Mouse (Mus musculus): ENCODE measurements around the gene Pbx3.

DNA sequence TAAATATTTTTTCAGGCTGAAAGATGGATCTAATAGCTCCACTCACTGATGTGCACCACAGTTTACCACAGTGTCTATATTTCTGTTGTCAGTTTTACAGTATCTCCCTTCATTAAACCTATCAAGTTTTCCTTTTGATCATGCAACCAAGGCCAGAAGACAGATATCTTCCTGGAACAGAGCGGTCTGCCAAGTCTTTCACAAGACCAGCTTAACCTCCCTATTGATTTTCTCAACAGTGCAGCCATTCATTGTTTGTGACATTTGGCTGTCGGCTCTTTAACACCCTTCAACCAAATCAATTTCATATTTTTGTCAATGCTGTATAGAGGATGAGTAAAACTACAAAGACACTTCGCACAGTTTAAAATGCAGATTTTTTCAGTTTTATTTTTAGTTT, 91.9 kb downstream of the Pbx3 start:
- TF ChIP-seq CTCF (IDR thresholded peaks at IDR 0.05; ENCODE audit: borderline replicate concordance, control insufficient read depth, extremely low read depth, insufficient read depth, low read length, poor library complexity) (no peak), POLR2A (IDR thresholded peaks at IDR 0.05; ENCODE audit: control insufficient read depth, extremely low read depth, insufficient read depth, low read length, poor library complexity) (no peak)

Data from thymus, adult 2 months (tissue).